Mouse (Mus musculus) brain, embryonic 14.5 days (tissue): Measurements from ENCODE around the gene Strip1.

Source experiments
- CTCF ChIP-seq: fragments of 200-500 bp; IDR thresholded peaks from 2 replicates; pipeline ENCODE4 v1.5.1; 2012; ENCODE audit warnings: inconsistent platforms, mild to moderate bottlenecking, moderate library complexity, borderline replicate concordance; ENCODE audit not compliant: insufficient read depth, insufficient read length; ENCODE audit errors: extremely low read depth
- POLR2A ChIP-seq: fragments of 200-500 bp; IDR thresholded peaks from 2 replicates; pipeline ENCODE4 v1.6.1; 2012; ENCODE audit warnings: mild to moderate bottlenecking, inconsistent platforms, borderline replicate concordance; ENCODE audit not compliant: poor library complexity, insufficient read depth, insufficient read length, severe bottlenecking; ENCODE audit errors: extremely low read depth

GRCm38 (mm10) chr3:107577810-107578390 lies 53.6 kb downstream of the Strip1 start:
- TF ChIP-seq CTCF (no peak), POLR2A (no peak)
